Mouse (Mus musculus): ENCODE results near the gene Hoxd13.
A peak's percentile ranks its signal among the peaks of the same experiment; 100 is the strongest.

The Hoxd13 gene

GRCm38 (mm10) chr2:74680561-74681398 is 12.7 kb downstream of the Hoxd13 start:
- DNase-seq (ENCODE audit: low read depth, low spot score) = no peak

DNA sequence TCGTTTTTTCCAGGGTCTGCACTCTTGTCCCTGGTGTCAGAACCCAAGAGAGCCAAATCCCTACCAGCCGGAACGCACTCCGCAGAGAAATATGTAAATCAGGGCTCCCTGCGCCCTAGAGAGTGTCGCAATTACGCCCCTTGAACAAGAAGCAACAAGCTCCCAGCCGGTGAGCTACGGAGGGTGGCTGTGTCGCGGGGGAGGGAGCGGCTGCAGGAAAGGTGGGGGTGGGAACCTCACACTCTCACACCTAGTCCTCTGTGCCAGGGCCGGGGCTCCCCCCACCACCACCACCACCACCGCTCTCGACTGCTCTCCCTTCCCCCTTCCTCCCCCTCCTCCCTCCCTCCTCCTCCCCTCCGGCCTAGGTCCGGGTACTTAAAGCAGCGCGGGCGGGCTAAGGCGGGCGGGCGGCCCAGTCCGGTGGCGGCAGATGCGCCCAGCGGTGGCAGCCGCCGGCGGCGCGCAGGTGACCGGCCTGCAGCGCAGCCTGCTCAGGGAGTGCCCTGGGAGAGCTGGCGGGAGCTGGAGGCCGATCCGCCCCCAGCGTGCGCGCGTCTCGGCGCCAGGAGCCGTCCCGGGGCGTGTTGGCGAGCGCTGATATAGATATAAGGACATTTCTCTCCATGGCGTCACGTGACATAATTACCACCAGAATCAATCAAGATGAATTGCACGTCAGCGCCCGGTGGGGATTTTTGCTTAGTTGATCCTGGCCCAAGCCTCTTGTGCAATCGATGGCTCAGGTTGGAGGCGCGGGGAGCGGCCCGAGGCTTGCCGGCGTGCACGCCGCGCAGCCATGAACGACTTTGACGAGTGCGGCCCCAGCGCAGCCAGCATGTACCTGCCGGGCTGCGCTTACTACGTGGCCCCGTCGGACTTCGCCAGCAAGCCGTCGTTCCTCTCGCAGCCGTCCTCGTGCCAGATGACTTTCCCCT is 13.8 kb downstream of the Hoxd13 start:
- DNase-seq (ENCODE audit: low read depth, low spot score) = no peak

GRCm38 (mm10) chr2:74682796-74683195 is 14.7 kb downstream of the Hoxd13 start:
- no peak for DNase-seq (ENCODE audit: low read depth, low spot score)

GRCm38 (mm10) chr2:74683471-74683951 is 15.4 kb downstream of the Hoxd13 start:
- no peak for DNase-seq (ENCODE audit: low read depth, low spot score)

DNA sequence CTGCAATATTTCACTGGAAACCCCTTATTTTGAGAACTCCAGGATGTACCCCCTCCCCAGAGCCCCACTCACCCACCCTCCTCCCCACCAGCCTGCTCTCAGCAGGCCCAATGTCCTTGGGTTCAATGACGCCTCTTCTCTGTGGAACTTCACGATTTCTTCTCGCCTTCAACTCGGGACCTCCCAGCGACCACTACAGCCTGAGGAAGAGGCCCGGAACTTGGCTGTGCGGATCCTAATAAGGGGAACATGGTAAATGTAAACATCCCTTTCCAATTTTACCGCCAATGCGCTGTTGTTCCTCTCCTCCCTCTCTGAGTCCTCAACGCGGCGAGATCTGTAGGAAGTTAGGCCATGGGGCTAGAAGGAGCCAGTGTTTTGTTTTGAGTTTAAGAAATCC is 16.0 kb downstream of the Hoxd13 start:
- DNase-seq (ENCODE audit: low read depth, low spot score) = no peak

GRCm38 (mm10) chr2:74685059-74685603 is 17.0 kb downstream of the Hoxd13 start:
- DNase-seq (ENCODE audit: low read depth, low spot score) = no peak

DNA sequence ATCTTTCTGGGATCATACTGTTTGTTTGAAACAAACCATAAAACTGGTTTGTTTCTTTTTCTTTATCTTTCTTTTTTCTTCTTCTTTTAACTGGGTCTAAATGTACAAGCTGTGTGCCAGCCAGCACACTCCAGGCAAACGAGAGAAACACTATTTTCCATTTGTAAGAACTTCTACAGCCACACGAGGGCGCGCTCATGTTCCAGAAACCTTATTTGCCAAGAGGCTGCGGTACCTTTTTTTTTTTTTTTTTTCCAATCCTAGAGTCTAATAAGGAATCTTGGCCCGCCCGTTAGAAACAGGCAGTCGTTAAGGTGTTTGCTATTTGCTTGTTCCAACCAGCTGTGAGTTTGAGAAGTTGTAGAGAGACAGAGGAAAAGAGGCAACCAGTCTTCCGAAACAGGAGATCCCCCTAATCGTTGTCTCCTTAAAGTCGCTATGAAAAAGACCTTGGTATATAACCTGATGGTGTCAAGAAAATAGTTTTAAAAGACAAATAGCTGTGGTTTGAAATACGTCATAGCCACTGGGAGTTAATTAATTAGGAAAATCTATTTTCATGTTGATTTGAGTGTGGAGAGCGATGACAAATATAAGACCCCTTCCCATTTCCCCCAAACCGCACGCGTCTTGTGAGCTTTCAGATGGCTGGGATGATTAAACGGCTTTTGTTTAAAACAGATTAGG is 18.3 kb downstream of the Hoxd13 start:
- DNase-seq (ENCODE audit: low read depth, low spot score) = peak; percentile 70

GRCm38 (mm10) chr2:74686988-74687697 is 19.0 kb downstream of the Hoxd13 start:
- no peak for DNase-seq (ENCODE audit: low read depth, low spot score)

- no peak for DNase-seq (ENCODE audit: low read depth, low spot score)
Observed at GRCm38 (mm10) chr2:74687698-74688555, 19.8 kb downstream of the Hoxd13 start.

DNA sequence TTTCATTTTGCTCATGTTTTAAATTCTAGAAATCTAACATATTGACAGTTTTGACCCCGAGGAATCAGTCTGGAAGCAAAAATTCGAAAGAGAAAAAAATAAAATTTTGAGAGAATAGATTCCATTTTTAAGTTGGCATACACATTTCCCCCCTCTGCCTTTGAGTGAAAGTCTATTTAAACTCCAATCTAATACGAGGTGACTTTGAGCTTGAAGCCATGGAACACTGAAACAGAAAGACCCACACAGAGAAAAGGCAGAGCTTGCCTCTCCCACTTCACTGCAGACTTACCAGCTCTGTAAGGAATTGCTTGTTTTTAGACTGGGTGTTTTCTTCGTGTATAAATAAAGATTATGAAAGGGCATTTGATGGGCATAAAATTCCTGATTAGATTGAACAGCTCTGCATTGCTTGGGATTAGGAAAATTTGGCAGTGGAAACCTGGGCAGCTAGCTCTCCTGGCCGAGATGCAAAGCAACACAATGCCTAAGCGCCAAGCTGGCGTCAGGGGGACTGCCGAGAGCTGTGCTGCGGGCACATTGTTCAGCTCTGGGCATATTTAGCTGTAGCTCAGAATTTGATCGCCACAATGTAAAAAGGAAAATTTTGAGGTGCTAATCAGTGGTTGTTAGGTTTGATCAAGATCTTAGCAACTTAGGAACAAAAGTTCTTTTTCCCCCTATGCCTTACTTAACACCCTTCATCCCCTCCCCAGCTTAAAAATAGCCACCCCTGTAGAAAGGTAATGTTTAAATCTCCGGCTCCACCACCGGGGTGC is 20.9 kb downstream of the Hoxd13 start:
- DNase-seq (ENCODE audit: low read depth, low spot score) = no peak

- no peak for DNase-seq (ENCODE audit: low read depth, low spot score)
Observed at GRCm38 (mm10) chr2:74689574-74690337, 21.6 kb downstream of the Hoxd13 start.

DNA sequence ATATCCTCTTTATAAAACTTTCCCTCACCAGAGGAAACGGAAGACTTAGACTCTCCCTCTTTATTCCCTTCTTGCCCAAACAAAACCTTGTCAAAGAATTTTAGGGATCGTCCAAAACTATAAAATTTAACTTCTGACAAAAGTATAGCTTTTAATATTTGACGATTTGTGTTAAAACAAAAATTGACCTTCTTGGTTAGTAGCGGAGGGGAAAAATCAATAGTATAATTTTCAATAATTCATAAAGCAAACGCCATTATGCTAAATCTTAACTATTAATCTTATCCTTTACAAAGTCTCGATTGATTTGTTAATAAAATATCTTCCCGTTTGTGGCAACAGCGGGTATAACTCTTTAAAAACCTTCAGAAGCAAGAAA is 22.2 kb downstream of the Hoxd13 start:
- no peak for DNase-seq (ENCODE audit: low read depth, low spot score)

DNA sequence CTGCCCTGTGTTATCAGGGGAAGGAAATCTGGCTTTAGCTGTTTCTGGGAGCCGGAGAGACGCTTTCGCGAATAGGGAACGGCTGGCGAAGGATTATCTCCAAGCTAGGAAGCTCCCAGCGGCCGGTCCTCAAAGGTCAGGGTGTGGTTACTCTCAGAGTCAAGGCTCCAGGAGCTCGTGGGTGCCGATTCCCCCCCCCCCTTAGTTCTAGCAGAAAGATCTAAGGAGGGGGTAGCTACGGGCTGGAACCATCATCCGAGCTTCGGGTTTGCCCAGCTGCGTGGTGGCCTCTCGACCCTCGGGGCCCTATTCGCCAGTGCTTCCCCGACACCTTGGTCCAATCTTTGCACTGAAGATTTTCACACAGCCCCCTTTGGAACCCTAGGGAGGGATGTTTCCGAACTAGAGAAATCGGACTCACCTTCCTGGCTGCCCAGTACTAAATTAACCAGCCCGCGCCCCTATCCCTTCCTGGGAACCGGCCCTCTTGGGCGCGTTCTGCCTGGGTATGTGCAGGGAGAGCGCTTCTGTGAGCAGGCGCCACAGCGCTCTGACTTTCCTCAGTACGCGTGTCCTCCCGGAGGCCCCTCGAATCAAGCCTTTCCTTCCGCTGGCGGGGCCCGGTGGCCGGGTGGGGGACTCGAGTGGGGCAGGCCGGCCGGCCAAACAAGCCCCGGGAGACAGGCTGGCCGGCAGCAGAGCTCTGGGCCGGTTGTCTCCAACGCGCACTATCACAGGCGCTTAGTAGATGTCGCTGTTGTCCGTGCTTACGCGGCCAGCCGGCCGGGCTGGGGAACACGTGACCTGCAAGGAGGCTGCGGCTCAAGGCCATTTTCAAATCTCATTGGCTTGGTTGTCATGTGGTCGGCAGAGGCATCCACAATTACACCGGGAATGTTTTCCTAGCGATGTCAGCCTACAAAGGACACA is 23.2 kb downstream of the Hoxd13 start, which contains the start of gene Hoxd10:
Hoxd10 (plus strand) TSS at position 903 of the 930 bp plus-strand sequence.
- no peak for DNase-seq (ENCODE audit: low read depth, low spot score)

DNA sequence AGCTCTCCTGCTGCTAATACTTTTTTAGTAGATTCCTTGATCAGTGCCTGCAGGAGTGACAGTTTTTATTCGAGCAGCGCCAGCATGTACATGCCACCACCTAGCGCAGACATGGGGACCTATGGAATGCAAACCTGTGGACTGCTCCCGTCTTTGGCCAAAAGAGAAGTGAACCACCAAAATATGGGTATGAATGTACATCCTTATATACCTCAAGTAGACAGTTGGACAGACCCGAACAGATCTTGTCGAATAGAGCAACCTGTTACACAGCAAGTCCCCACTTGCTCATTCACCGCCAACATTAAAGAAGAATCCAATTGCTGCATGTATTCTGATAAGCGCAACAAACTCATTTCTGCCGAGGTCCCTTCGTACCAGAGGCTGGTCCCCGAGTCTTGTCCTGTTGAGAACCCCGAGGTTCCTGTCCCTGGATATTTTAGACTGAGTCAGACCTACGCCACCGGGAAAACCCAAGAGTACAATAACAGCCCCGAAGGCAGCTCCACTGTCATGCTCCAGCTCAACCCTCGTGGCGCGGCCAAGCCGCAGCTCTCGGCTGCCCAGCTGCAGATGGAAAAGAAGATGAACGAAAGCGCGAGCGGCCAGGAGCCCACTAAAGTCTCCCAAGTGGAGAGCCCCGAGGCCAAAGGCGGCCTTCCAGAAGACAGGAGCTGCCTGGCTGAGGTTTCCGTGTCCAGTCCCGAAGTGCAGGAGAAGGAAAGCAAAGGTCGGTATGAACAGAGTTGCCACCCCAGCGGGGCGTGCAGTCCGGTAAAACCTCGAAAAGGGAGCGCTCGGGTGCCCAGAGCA is 24.1 kb downstream of the Hoxd13 start:
- DNase-seq (ENCODE audit: low read depth, low spot score) = no peak

GRCm38 (mm10) chr2:74692808-74693431 is 24.8 kb downstream of the Hoxd13 start:
- no peak for DNase-seq (ENCODE audit: low read depth, low spot score)

- no peak for DNase-seq (ENCODE audit: low read depth, low spot score)
Observed at GRCm38 (mm10) chr2:74693432-74693827, 25.3 kb downstream of the Hoxd13 start.
